Mouse (Mus musculus): Measurements from ENCODE around the gene Uso1.

The Uso1 gene

DNA sequence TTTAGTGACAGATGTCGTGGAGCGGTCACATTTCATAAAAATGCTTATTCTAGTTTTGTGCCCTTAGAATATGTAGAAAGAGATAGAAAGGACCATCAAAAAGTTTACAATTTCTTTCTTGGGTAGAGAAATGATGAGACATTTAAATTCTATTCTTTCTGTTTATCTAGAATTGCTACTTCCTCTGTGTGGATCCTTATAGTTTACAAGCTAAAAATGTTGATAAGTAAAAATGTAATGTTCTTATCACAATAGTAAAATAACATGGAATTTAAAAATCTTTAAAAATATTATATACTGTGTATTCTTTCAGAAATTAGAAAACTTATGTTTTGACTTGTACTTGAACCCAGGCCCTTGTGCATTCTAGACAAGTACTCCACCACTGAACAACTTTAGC is 107.2 kb downstream of the Uso1 start:
- no peak for DNase-seq

DNA sequence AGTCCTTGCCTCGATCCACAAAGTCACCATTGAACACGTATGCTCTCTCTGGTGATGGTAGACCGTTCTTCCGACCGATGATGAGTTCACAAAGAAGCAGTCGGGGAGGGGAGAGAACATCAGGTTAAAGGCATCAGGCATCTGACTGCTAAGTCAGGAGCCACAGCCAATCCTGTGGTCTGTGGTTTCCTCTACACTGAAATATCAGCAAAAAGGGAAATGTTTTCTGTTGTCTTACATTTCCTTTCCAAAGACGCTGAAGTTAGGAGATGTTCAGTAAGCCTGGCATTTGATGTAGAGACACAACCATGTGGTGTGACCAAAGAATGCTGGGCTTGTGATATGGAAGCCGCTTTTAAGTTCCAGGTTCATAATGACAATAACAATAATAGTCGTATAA is 107.7 kb downstream of the Uso1 start:
- no peak for DNase-seq

DNA sequence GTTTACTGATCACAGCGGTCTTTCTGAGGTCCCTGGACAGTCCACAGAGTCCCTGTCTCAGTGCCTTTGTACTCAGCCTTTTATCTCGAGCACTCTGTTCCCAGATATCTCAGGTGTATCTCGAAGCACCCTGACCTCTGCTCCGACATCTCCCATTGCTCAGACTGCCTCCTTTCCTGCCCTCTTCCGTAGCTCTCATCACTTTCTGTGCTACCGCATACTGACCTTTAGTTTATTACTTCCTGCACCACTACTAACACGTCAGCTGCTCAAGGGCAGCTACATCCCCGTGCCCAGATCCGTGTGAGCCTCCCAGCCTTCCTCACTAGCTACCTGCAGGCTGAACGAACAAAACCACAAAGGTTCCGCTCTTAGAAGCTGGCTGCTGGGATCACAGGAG is 110.9 kb downstream of the Uso1 start:
- DNase-seq, result no peak

DNA sequence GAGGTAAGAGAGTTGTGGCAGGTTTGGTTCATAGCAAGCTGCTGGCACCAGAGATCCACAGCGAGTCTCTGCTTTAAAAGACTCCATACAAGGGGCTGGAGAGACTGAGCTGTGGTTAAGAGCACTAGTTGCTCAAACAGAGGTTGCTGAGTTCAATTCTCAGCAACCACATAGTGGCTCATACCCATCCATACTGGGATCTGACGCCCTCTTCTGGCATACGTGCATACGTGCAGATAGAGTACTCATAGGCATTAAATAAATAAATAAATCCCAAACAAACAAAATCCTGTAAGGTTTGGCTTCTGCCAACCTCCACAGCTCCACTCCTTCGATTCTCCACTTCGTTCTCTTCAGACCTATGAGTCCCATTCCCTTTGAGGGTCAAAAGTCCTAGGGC is 114.3 kb downstream of the Uso1 start:
- no peak for DNase-seq

All from kidney, adult 18-20 months (tissue).